Mouse (Mus musculus): Measurements from ENCODE around the gene Slc35f6.
"Not testable (repeated sequence)": the region's sequence is repeated elsewhere in the genome, so short reads cannot be mapped to it uniquely, and the experiment has no call there.

DNA sequence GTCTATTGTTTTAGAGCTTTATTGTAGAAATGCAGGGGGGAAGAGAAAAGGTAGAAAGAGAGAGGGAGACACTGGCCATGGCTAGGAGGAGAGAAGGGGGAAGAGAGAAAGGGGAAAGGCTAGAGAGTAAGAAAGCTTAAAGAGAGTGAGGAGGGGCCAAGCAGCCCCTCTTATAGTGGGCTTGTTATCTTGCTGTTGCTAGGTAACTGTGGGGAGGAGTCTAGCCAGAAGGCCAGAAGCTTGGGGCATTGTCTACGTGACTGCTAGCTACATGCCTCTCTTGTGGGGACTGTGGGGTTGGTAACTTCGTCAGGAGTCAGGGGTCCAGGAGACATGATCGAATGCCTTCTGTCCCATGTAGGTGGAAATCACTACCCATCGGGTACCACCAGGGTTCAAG, 53.6 kb downstream of the Slc35f6 start:
- not testable (repeated sequence) for TF ChIP-seq POLR2A (IDR thresholded peaks at IDR 0.05; ENCODE audit: control insufficient read depth, extremely low read depth, insufficient read depth, low read length, poor library complexity); CTCF (IDR thresholded peaks at IDR 0.05; ENCODE audit: borderline replicate concordance, control insufficient read depth, extremely low read depth, insufficient read depth, low read length, poor library complexity)

Measured in thymus, adult 2 months (tissue).